Mouse (Mus musculus) olfactory bulb, adult 2 months (tissue): ENCODE measurements at regions not wholly inside any gene's neighbourhood (a gene's known extent, or its start where the extent isn't known, plus 50 kb on each side); places are given as distances from the start of the nearest gene placed in this dataset.

ENCODE experiments used
- H3K27ac ChIP-seq: fragments of 200-500 bp; 2 replicates; pipeline ENCODE4 v1.5.1; 2012; ENCODE audit warnings: low read depth, low read length; ENCODE audit not compliant: insufficient read depth
- H3K4me1 ChIP-seq: fragments of 200-500 bp; 2 replicates; pipeline ENCODE4 v1.6.1; 2012; ENCODE audit warnings: low read length; ENCODE audit not compliant: control insufficient read depth, insufficient read depth
- H3K4me3 ChIP-seq: fragments of 200-500 bp; 2 replicates; pipeline ENCODE4 v1.5.1; 2012; ENCODE audit warnings: mild to moderate bottlenecking, low read depth, low read length, moderate library complexity; ENCODE audit not compliant: insufficient read depth
- CTCF ChIP-seq: fragments of 200-500 bp; IDR thresholded peaks from 2 replicates; pipeline ENCODE4 v1.5.1; 2012; ENCODE audit warnings: low read depth, mild to moderate bottlenecking, low read length, moderate library complexity; ENCODE audit not compliant: insufficient read depth
- POLR2A ChIP-seq: fragments of 200-500 bp; IDR thresholded peaks from 2 replicates; pipeline ENCODE4 v1.6.1; 2012; ENCODE audit warnings: mild to moderate bottlenecking, low read depth, low read length, moderate library complexity; ENCODE audit not compliant: insufficient read depth
- WGBS: fragments of 180-500 bp; shearing (Covaris S2); methylation state at CpG from one replicate; pipeline ENCODE4 v1.1.7; 2018; 5-methylcytosine and 5-hydroxymethylcytosine counted together

GRCm38 (mm10) chr6:117519466-117519865 is 321.5 kb upstream of the Zfp637 start:
- 95% methylated on average over 1 of the region's 1 CpGs for WGBS
- no peak overlapping the region for H3K4me3 ChIP-seq
- H3K27ac ChIP-seq: no peak overlapping the region
- H3K4me1 ChIP-seq: no peaks in the 10 kb centered on the region
- no peak for TF ChIP-seq POLR2A
- TF ChIP-seq CTCF: no peak

- no peak overlapping the region for H3K4me3 ChIP-seq
- no peaks in the 10 kb centered on the region for H3K4me1 ChIP-seq
- 87% methylated on average over 22 of the region's 22 CpGs for WGBS
- H3K27ac ChIP-seq: no peak overlapping the region
- TF ChIP-seq POLR2A: no peak
- TF ChIP-seq CTCF: no peak
Measured at GRCm38 (mm10) chr6:117526161-117526935, 314.6 kb upstream of the Zfp637 start.

GRCm38 (mm10) chr6:117527526-117527925 is 313.5 kb upstream of the Zfp637 start:
- TF ChIP-seq CTCF (no peak), POLR2A (no peak)
- no peak overlapping the region for H3K27ac ChIP-seq
- H3K4me3 ChIP-seq: no peak overlapping the region
- no peaks in the 10 kb centered on the region for H3K4me1 ChIP-seq
- WGBS: 95% methylated on average over 8 of the region's 8 CpGs

- no peak overlapping the region for H3K27ac ChIP-seq
- 84% methylated on average over 2 of the region's 2 CpGs for WGBS
- H3K4me3 ChIP-seq: no peak overlapping the region
- TF ChIP-seq CTCF (no peak), POLR2A (no peak)
- H3K4me1 ChIP-seq: no peaks in the 10 kb centered on the region
Measured at GRCm38 (mm10) chr6:117534149-117534548, 306.8 kb upstream of the Zfp637 start.

- TF ChIP-seq POLR2A (no peak), CTCF (no peak)
- Histone ChIP-seq H3K4me1 (no peaks in the 10 kb centered on the region), H3K4me3 (no peak overlapping the region), H3K27ac (no peak overlapping the region)
- 93% methylated on average over 9 of the region's 9 CpGs for WGBS
Measured at GRCm38 (mm10) chr6:117534991-117535390, 306.0 kb upstream of the Zfp637 start.

GRCm38 (mm10) chr6:117536084-117536483 is 304.9 kb upstream of the Zfp637 start:
- H3K27ac ChIP-seq: no peak overlapping the region
- 95% methylated on average over 4 of the region's 4 CpGs for WGBS
- TF ChIP-seq POLR2A: no peak
- no peak for TF ChIP-seq CTCF
- H3K4me3 ChIP-seq: no peak overlapping the region
- no peaks in the 10 kb centered on the region for H3K4me1 ChIP-seq

GRCm38 (mm10) chr6:117542431-117542830 is 298.5 kb upstream of the Zfp637 start:
- TF ChIP-seq POLR2A: no peak
- TF ChIP-seq CTCF: no peak
- Histone ChIP-seq H3K4me3 (no peak overlapping the region), H3K4me1 (no peaks in the 10 kb centered on the region), H3K27ac (no peak overlapping the region)
- WGBS: 84% methylated on average over 3 of the region's 3 CpGs

DNA sequence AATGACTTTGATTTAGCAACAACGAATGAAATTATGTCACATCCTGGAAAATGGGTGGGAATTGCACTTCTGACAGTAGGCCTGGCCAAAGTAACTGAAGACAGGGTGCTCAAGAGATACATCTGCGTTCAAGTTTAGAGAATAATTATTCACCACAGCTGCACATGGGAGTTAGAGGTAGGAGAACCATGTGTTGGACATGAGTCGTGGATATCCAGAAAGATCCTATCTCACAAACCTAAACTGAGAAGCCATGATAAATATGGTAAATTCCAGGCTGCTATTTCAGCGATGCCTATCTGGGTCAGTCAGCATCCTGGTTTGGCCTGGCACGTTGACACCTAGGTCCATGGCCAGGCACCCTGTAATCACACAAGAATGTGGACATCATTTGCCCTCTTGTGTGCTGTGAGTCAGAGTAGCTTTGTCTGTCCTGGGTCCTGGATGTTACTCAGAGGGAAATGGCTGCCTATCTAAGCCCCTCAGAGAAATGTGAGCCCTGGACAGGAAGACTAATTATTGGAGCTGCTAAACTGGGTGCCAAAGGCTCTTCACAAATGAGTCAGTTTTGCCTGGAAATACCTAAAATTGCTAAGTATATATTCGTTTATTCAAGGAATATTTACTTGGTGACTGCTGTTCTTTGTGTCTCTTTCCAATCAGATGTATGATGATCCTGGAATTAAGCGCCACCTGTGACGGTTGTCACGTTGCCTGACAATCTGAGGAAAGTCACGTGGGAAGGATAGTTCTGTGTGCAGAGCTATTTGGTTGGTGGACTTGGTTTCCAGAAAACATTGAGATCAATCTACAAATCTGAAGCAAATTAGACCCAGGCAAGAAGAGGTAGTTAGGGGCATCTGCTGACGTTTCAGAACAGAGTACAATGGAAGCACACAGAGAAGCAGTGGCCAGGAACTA is 296.4 kb upstream of the Zfp637 start:
- WGBS: 90% methylated on average over 11 of the region's 11 CpGs
- no peak overlapping the region for H3K27ac ChIP-seq
- TF ChIP-seq POLR2A: no peak
- TF ChIP-seq CTCF: no peak
- H3K4me3 ChIP-seq: no peak overlapping the region
- no peaks in the 10 kb centered on the region for H3K4me1 ChIP-seq

GRCm38 (mm10) chr6:117550930-117551329 is 290.1 kb upstream of the Zfp637 start:
- Histone ChIP-seq H3K4me3 (no peak overlapping the region), H3K4me1 (peaks cover 10% of the 10 kb centered on the region), H3K27ac (no peak overlapping the region)
- TF ChIP-seq CTCF (no peak), POLR2A (no peak)
- 95% methylated on average over 7 of the region's 7 CpGs for WGBS
